ENCODE assay signal across 13 mouse cellular contexts in the genomic region with DNA sequence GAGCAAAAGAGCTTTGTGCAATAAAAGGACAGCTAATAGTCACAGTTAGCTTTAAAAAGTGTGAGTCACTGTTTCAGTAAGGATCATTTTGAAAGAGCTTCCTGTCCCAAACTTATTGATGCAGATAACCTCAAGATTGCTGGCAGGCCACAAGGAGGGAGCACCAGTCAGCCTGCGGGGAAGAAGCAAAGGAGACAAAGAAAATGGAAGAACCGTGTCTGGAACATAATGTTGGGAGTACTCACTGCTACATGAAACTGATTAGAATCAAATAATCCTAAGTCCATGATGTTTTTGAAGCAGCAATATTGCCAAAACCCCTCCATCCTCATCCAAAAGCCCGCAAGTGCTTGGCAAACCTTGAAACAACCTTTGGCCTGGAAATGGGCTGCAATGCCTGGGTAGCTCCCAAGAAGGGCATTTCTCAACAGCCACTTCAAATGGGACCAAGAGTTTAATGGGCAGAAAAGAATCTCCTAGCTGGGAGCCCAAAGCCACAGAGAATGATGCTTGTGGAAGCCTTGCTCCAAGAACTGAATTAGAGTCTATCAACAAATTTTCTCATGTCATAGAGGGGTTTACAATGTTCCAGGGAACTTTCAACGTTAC.
"Had no signal": no experiment of that assay in that cellular context is flagged by ENCODE, and none has a peak within 500 bp of the region (broad histone marks: within the 10 kb centered on the region; RNA-seq: fewer than 3 reads in every experiment).

No protein-coding gene starts in this region.

- H3K4me1 ChIP-seq: limb, embryonic 13.5 days; liver, embryonic 12.5 days; lung, embryonic 15.5 days; midbrain, embryonic 10.5 days; neural tube, embryonic 15.5 days had no signal

- H3K4me2 ChIP-seq: limb, embryonic 13.5 days; liver, embryonic 12.5 days; lung, embryonic 15.5 days; neural tube, embryonic 15.5 days had no signal

- H3K4me3 ChIP-seq: limb, embryonic 13.5 days; liver, embryonic 12.5 days; lung, embryonic 15.5 days; midbrain, embryonic 10.5 days; myocyte; neural tube, embryonic 15.5 days had no signal

- H3K36me3 ChIP-seq: limb, embryonic 13.5 days; liver, embryonic 12.5 days; lung, embryonic 15.5 days; midbrain, embryonic 10.5 days; neural tube, embryonic 15.5 days had no signal

- H3K9me3 ChIP-seq: limb, embryonic 13.5 days; liver, embryonic 12.5 days; lung, embryonic 15.5 days; midbrain, embryonic 10.5 days; neural tube, embryonic 15.5 days had no signal

- H3K9ac ChIP-seq: limb, embryonic 13.5 days; liver, embryonic 12.5 days; lung, embryonic 15.5 days; neural tube, embryonic 15.5 days had no signal

- ATAC-seq: liver, embryonic 12.5 days had no signal

- H3K27me3 ChIP-seq: limb, embryonic 13.5 days; liver, embryonic 12.5 days; lung, embryonic 15.5 days; neural tube, embryonic 15.5 days had no signal

- DNase-seq: layer of hippocampus, adult 9-11 months; layer of hippocampus, postnatal 36 days; left cerebral cortex, postnatal 4 days; lung, postnatal 4 days; midbrain, embryonic 14.5 days; thymus, postnatal 14 days had no signal

- H3K27ac ChIP-seq: limb, embryonic 13.5 days; liver, embryonic 12.5 days; lung, embryonic 15.5 days; midbrain, embryonic 10.5 days; neural tube, embryonic 15.5 days; stomach, postnatal 0 days had no signal
